Mouse (Mus musculus) layer of hippocampus, adult 2 months (tissue): ENCODE measurements at regions not wholly inside any gene's neighbourhood (a gene's known extent, or its start where the extent isn't known, plus 50 kb on each side); places are given as distances from the start of the nearest gene placed in this dataset.

Experiments
- DNase-seq, 2 experiments: peaks; one replicate each; pipeline ENCODE4 v3.0.0; 2022; ENCODE audit warnings: low spot score in 2 of 2
- H3K27ac ChIP-seq: fragments of 200-600 bp; 2 replicates; pipeline ENCODE4 v1.8.1; 2022
- H3K4me3 ChIP-seq: fragments of 200-600 bp; 2 replicates; pipeline ENCODE4 v1.8.1; 2022; ENCODE audit warnings: mild to moderate bottlenecking
- CTCF ChIP-seq: fragments of 200-600 bp; conservative IDR thresholded peaks from 2 replicates; pipeline ENCODE4 v1.8.1; 2022; ENCODE audit warnings: antibody characterized with exemption, mild to moderate bottlenecking, moderate library complexity

DNA sequence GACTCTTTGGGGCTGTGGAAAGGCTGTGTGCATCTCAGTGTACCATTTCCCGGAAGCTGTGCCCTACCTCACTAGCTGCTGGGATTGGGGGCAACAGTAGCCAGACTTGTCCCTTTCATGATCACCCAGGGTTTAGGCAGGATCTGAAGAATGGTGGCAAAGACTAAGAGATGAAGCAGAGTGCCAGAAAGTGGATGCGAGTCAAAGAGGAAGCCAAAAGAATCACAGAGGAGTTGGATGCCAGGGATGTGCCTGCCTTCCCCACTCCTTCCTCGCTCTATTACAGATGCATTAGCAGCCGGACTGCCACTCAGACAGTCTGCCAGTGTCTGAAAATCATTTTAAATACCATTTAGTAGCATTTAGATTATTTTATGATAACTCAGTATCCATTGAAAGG lies 271.5 kb upstream of the Slc24a2 start:
- DNase-seq: no peak
- no peak overlapping the region for H3K4me3 ChIP-seq
- no peak overlapping the region for H3K27ac ChIP-seq
- TF ChIP-seq CTCF: no peak

DNA sequence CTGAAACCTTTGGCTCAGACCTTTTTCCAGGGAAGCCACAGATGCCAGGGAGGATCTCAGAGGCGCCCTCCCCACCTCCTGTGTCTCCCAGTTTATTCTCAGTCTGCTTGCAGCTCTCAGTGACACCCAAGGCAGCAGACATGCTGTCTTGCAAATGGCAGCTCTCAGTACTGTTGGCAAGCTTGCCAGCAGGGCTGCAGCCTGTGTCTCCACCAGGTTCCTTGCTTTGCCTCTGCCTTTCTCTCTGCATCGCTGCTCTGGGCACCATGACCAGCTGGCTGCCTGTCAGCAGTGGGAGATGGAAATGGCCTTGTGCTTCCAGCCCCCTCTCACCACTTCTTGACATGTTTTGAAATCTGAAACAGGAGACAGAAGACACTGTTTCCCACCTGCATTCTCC lies 270.2 kb upstream of the Slc24a2 start:
- no peak for DNase-seq
- Histone ChIP-seq H3K4me3 (no peak overlapping the region), H3K27ac (no peak overlapping the region)
- no peak for TF ChIP-seq CTCF

DNA sequence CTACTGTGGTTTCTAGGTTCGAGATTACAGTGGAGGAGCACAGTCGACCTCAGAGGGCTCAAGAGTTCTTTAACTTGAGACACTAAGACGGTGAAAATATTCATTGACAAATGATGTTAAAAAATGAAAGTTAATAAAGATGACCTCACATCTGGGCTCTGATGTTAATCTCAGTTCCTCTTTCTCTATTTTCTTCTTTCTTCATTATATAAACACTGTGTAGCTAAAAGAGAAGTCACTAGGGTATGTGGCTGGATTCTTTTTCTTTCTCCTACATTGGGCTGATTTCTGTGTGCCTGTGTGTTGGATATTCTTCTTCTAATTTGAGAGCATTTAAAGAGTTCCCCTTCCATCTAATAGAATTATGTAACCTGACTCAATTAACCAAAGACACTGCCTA lies 257.5 kb upstream of the Slc24a2 start:
- H3K27ac ChIP-seq: no peak overlapping the region
- TF ChIP-seq CTCF: no peak
- DNase-seq: no peak
- H3K4me3 ChIP-seq: no peak overlapping the region

DNA sequence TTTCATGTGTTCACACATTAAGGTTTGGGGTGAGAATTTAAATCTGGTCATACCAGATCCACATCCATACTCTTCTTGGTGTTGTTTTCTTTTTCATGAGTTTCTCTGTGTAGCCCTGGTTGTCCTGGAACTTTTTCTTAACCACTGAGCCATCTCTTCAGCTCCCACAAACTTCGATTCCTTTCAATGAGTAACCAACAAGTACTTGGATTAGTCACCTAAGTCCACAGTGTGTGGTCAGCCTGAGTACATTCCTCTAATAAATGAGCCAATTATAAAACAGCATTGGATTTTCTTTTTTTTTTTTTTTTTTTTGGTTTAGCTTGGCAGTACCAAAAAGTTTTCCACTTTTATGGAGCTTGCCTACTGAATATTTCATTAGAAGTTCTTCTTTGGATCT lies 245.3 kb upstream of the Slc24a2 start:
- DNase-seq: no peak
- Histone ChIP-seq H3K27ac (no peak overlapping the region), H3K4me3 (no peak overlapping the region)
- TF ChIP-seq CTCF: no peak

DNA sequence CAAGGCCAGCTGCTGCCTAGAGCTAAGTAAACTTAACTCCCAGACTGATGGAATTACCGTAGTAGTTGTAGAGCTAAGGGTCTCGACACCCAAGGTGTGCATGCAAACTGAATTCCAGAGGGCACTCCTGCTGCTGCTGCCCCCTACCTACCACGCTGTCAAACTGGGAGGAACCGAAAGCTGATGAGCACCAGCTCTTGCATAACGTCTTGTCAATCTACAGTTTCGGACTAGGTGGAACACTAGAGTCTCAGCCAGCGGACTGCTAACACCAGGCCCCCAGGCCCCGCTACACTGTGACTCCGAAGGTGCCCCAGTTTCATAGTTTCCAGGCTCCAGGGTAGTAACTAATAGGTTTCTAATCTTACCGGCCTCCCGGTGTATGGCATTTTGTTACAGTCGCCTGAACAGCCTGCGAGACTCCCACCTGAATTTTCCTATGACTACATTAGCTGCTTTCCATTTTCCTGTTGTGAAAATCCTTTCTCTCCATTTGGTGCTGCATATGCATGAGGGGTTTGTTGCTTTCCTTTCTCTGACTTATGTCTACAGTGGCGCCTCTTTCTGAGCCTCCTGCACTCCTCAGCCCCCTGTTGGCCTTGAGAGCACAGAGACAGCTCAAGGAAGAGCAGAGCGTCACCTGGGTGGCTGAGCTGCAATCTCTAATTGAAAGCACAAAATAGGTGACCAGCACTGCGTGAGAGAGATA lies 243.2 kb upstream of the Slc24a2 start:
- TF ChIP-seq CTCF: no peak
- H3K27ac ChIP-seq: peak overlapping the region; percentile 14; the same call in 1 of the 2 replicates
- no peak overlapping the region for H3K4me3 ChIP-seq
- DNase-seq: peak; percentile 29 to 58

DNA sequence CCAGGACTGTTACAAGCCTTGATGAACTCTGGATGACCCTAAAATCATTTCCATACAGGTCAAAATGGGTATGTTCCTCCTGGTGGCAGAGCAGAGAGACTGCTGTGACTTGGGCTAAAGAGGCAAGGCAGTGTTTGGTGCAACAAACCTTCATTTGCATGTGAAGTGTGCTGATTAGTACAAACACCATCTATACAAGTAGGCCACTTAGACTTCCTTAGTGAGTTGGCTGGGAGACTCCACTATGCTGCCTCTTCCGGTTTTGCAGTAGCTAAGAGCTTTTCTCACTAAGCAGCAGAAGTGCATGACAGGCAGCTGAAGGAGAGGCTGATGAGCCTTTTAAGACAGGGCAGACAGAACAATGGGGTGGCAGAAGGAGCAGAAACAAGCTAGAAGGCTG lies 242.5 kb upstream of the Slc24a2 start:
- no peak overlapping the region for H3K4me3 ChIP-seq
- no peak overlapping the region for H3K27ac ChIP-seq
- no peak for DNase-seq
- TF ChIP-seq CTCF: no peak

DNA sequence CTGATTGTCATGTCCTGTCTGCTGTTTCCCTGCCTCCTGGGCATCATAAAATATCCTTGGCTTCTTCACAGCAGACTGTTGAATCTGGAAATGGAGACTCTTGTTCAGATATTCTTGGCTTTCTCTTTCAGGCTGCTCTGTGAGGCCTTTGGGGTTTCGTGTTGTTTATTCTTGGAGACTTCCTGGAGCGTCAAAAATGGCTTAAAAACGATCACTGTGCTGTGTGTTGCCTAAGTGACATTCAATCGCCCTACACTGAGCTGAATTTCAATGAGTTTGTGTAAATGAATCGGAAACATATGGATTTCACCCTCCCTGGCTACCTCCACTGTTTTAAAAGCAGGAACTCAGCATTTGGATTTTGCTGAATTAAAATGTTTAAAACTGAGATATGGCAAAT lies 241.1 kb upstream of the Slc24a2 start:
- Histone ChIP-seq H3K4me3 (no peak overlapping the region), H3K27ac (no peak overlapping the region)
- TF ChIP-seq CTCF: no peak
- no peak for DNase-seq

DNA sequence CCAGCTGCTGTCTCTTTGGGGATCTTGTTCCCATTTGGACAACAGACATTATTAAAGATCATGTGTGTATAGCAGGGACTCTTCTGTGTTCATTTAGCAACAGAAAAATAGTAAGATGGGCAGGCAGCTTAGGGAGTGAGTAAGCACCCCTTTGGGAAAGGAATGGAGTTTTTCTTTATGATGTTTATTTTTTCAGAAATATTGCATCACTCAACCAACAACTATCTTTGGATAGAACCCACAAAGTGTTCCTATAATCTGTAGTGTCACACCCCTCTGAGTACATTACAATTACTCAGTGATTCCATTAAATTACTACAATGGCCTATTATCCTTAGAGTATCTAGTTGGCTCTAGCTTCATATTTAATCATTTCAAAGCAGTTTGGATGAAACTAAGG lies 237.3 kb upstream of the Slc24a2 start:
- no peak for DNase-seq
- no peak for TF ChIP-seq CTCF
- Histone ChIP-seq H3K4me3 (no peak overlapping the region), H3K27ac (no peak overlapping the region)

DNA sequence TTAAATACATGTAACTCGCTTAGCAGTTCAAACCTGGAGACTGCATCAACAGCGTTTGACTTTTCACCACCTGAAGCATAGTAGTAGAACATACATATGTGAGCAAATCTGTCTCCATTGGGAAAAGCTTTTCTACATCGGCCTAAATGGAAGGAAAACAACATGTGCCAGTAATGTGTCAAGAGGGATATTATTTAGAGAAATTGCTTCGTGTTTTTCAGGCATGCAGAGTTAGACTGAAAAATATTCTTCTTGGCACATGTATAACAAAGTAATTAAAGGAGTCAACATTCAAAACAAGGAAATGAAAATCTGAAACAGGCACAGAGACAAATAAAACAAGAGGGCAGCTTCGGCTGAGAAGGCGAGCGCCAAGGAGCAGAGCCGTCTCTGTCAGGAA lies 236.7 kb upstream of the Slc24a2 start:
- TF ChIP-seq CTCF: no peak
- Histone ChIP-seq H3K4me3 (no peak overlapping the region), H3K27ac (no peak overlapping the region)
- DNase-seq: no peak

DNA sequence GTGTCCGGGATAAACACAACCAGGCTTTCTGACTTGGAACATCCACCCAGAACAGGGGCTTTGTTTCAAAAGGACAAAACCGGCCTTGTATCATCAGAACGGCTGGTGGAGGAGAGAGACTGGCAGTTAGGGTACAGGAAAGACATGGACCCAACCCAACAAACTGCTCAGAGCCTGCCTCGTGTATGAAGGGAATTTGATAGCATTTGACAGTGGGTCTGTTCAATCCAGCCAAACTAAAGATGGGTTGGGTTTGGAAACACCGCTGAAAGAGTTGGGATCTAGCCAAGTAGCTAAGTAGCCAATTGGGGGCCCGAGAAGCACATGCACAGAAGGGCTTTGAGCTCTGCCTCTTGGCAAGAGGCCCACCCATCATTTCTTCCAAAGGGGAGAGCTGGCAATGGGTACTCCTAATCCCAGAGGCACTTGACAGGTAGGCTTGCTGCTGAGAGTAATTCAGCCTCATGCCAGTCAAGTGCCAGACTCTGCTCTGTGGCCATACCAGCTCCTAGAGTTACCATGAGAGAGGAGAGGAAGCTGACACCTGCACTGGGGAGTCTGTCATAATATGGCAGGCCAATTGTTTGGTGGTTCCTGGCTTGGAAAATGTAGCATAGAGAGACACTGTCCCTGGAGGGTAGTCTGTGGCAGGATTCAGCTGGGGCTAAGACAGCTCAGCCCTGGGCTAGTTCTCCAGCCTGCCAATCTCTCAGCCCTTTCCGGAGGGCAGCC lies 231.1 kb upstream of the Slc24a2 start:
- no peak for TF ChIP-seq CTCF
- no peak overlapping the region for H3K4me3 ChIP-seq
- no peak overlapping the region for H3K27ac ChIP-seq
- peak in 1 of 2 experiments; percentile 29 for DNase-seq

DNA sequence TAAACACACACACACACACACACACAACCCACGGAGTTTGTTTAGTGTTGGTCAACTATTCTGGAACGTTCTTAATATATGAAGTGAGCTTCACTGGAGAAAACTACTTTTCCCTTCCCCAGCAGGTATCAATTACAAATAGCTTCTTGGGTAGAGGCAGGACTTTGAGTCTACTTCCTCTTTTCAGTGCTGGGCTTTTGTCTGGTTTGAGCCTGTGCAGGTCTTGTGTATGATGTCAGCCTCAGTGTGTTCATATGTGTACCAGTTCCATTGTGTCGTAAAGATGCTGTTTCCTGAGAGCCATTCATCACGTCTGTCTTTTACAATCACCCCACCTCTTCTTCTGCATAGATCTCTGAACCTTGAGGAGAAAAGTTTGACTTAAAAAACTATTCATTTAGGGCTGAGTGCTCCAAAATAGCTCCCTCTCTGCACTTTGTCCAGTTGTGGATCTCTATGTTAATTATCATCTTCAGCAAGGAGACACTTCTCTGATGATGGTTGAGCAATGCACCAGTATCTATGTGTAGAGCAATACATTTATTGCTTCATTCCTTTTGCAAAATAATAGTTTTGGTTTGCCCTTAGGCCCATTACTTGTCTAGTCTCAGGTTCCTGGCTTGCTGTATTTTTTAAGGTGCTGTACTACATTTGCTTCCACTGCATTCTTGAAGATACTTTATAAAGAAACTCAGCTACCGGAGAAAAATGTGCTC lies 225.7 kb upstream of the Slc24a2 start:
- no peak for DNase-seq
- Histone ChIP-seq H3K4me3 (no peak overlapping the region), H3K27ac (no peak overlapping the region)
- TF ChIP-seq CTCF: no peak

DNA sequence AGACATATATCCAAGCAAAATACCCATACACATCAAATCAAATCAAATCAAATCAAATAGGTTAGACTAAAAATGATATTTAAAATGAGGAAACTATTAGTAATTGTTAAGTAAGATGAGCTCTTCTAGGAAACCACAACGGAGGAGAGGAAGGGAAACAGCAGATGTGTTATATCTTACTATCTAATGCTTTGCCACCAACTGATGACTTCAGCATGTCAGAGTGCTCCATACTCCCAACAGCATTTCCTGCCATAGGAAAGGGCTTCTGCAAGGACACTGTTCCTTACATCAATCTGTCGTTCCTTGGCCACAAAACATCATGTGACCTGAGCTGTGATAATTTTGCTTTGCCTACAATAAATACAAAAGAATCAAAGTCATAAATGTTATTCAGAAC lies 221.8 kb upstream of the Slc24a2 start:
- H3K4me3 ChIP-seq: no peak overlapping the region
- no peak for TF ChIP-seq CTCF
- no peak for DNase-seq
- no peak overlapping the region for H3K27ac ChIP-seq

DNA sequence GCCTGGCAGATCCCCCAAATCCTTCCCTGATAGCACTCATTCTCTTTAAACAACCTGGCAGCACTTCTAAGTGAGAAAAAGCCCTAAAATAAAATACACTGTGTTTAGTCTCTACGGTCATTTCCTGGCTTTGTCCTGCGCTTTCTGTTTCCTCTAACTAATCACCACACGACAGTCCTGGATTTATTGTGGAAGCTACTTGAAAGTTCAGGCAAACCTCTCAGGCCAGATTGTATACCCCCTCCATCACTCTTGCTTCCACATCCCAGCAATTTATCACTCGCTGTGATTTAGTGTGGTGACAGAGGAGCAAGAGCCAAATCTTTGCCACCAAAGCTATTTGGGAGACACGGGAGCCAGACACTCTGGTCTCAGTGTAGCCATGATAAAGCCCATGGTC lies 221.0 kb upstream of the Slc24a2 start:
- DNase-seq: no peak
- Histone ChIP-seq H3K27ac (no peak overlapping the region), H3K4me3 (no peak overlapping the region)
- no peak for TF ChIP-seq CTCF
